Mouse (Mus musculus): ENCODE measurements around the gene Scarb1. TPM values are rescaled to one million over a fixed set of nuclear protein-coding genes. Genes with fewer than 3 reads are reported as not detected.

Gene Scarb1
- polyA plus RNA-seq, 1 experiment, result 76.0 TPM

GRCm38 (mm10) chr5:125306824-125307223 is 34.1 kb downstream of the Scarb1 start:
- TF ChIP-seq POLR2A (IDR thresholded peaks at IDR 0.05; ENCODE audit: low read depth, low read length) (no peak), CTCF (IDR thresholded peaks at IDR 0.05; ENCODE audit: extremely low read depth, insufficient read depth, insufficient read length, insufficient replicate concordance) (no peak)
- Histone ChIP-seq H3K4me1 (ENCODE audit: control insufficient read depth, insufficient read depth, insufficient read length) (peaks cover 2% of the 10 kb centered on the region; the same call in 1 of the 2 replicates), H3K27ac (ENCODE audit: insufficient read depth, low read length) (no peak overlapping the region), H3K27me3 (ENCODE audit: control insufficient read depth, insufficient read depth, low read length) (no peaks in the 10 kb centered on the region), H3K4me3 (ENCODE audit: extremely low read depth, insufficient read depth, insufficient read length) (no peak overlapping the region), H3K36me3 (ENCODE audit: control insufficient read depth, insufficient read depth, low read length) (no peaks in the 10 kb centered on the region)
- DNase-seq (ENCODE audit: low read depth in 1 of 2, low spot score in 2 of 2), result no peak
- WGBS, result 73% methylated on average over 13 of the region's 13 CpGs

GRCm38 (mm10) chr5:125306372-125306771 is 34.5 kb downstream of the Scarb1 start:
- 46% methylated on average over 7 of the region's 7 CpGs for WGBS
- Histone ChIP-seq H3K36me3 (ENCODE audit: control insufficient read depth, insufficient read depth, low read length) (no peaks in the 10 kb centered on the region), H3K4me1 (ENCODE audit: control insufficient read depth, insufficient read depth, insufficient read length) (peaks cover 2% of the 10 kb centered on the region; the same call in 1 of the 2 replicates), H3K4me3 (ENCODE audit: extremely low read depth, insufficient read depth, insufficient read length) (no peak overlapping the region), H3K27ac (ENCODE audit: insufficient read depth, low read length) (no peak overlapping the region), H3K27me3 (ENCODE audit: control insufficient read depth, insufficient read depth, low read length) (no peaks in the 10 kb centered on the region)
- no peak for DNase-seq (ENCODE audit: low read depth in 1 of 2, low spot score in 2 of 2)
- TF ChIP-seq CTCF (IDR thresholded peaks at IDR 0.05; ENCODE audit: extremely low read depth, insufficient read depth, insufficient read length, insufficient replicate concordance), result no peak
- TF ChIP-seq POLR2A (IDR thresholded peaks at IDR 0.05; ENCODE audit: low read depth, low read length), result no peak

- 87% methylated on average over 14 of the region's 14 CpGs for WGBS
These were observed 35.4 kb downstream of the Scarb1 start for GRCm38 (mm10) chr5:125305229-125306081.

GRCm38 (mm10) chr5:125304245-125304856 is 36.5 kb downstream of the Scarb1 start:
- H3K27ac ChIP-seq (ENCODE audit: insufficient read depth, low read length), result no peak overlapping the region
- no peaks in the 10 kb centered on the region for H3K27me3 ChIP-seq (ENCODE audit: control insufficient read depth, insufficient read depth, low read length)
- H3K36me3 ChIP-seq (ENCODE audit: control insufficient read depth, insufficient read depth, low read length), result peaks cover 8% of the 10 kb centered on the region
- H3K4me3 ChIP-seq (ENCODE audit: extremely low read depth, insufficient read depth, insufficient read length), result no peak overlapping the region
- peaks cover 2% of the 10 kb centered on the region; the same call in 1 of the 2 replicates for H3K4me1 ChIP-seq (ENCODE audit: control insufficient read depth, insufficient read depth, insufficient read length)
- no peak for DNase-seq (ENCODE audit: low read depth in 1 of 2, low spot score in 2 of 2)
- TF ChIP-seq CTCF (IDR thresholded peaks at IDR 0.05; ENCODE audit: extremely low read depth, insufficient read depth, insufficient read length, insufficient replicate concordance) (no peak), POLR2A (IDR thresholded peaks at IDR 0.05; ENCODE audit: low read depth, low read length) (no peak)
- WGBS, result 82% methylated on average over 18 of the region's 18 CpGs

More at GRCm38 (mm10) chr5:125305229-125306081, 35.4 kb downstream of the Scarb1 start:
- Histone ChIP-seq H3K4me1 (ENCODE audit: control insufficient read depth, insufficient read depth, insufficient read length) (peaks cover 2% of the 10 kb centered on the region; the same call in 1 of the 2 replicates), H3K27ac (ENCODE audit: insufficient read depth, low read length) (no peak overlapping the region), H3K4me3 (ENCODE audit: extremely low read depth, insufficient read depth, insufficient read length) (no peak overlapping the region), H3K36me3 (ENCODE audit: control insufficient read depth, insufficient read depth, low read length) (no peaks in the 10 kb centered on the region), H3K27me3 (ENCODE audit: control insufficient read depth, insufficient read depth, low read length) (no peaks in the 10 kb centered on the region)
- no peak for DNase-seq (ENCODE audit: low read depth in 1 of 2, low spot score in 2 of 2)
- no peak for TF ChIP-seq POLR2A (IDR thresholded peaks at IDR 0.05; ENCODE audit: low read depth, low read length)
- TF ChIP-seq CTCF (IDR thresholded peaks at IDR 0.05; ENCODE audit: extremely low read depth, insufficient read depth, insufficient read length, insufficient replicate concordance), result no peak

- no peak for DNase-seq (ENCODE audit: low read depth in 1 of 2, low spot score in 2 of 2)
- H3K4me3 ChIP-seq (ENCODE audit: extremely low read depth, insufficient read depth, insufficient read length), result no peak overlapping the region
- no peak overlapping the region for H3K27ac ChIP-seq (ENCODE audit: insufficient read depth, low read length)
- peaks cover 2% of the 10 kb centered on the region; the same call in 1 of the 2 replicates for H3K4me1 ChIP-seq (ENCODE audit: control insufficient read depth, insufficient read depth, insufficient read length)
- peaks cover 11% of the 10 kb centered on the region for H3K36me3 ChIP-seq (ENCODE audit: control insufficient read depth, insufficient read depth, low read length)
- 92% methylated on average over 6 of the region's 6 CpGs for WGBS
- H3K27me3 ChIP-seq (ENCODE audit: control insufficient read depth, insufficient read depth, low read length), result no peaks in the 10 kb centered on the region
- TF ChIP-seq CTCF (IDR thresholded peaks at IDR 0.05; ENCODE audit: extremely low read depth, insufficient read depth, insufficient read length, insufficient replicate concordance) (no peak), POLR2A (IDR thresholded peaks at IDR 0.05; ENCODE audit: low read depth, low read length) (no peak)
These were observed 37.8 kb downstream of the Scarb1 start for GRCm38 (mm10) chr5:125303055-125303454.

- Histone ChIP-seq H3K27me3 (ENCODE audit: control insufficient read depth, insufficient read depth, low read length) (no peaks in the 10 kb centered on the region), H3K4me3 (ENCODE audit: extremely low read depth, insufficient read depth, insufficient read length) (no peak overlapping the region), H3K36me3 (ENCODE audit: control insufficient read depth, insufficient read depth, low read length) (peaks cover 19% of the 10 kb centered on the region), H3K4me1 (ENCODE audit: control insufficient read depth, insufficient read depth, insufficient read length) (no peaks in the 10 kb centered on the region), H3K27ac (ENCODE audit: insufficient read depth, low read length) (no peak overlapping the region)
- DNase-seq (ENCODE audit: low read depth in 1 of 2, low spot score in 2 of 2), result no peak
- TF ChIP-seq POLR2A (IDR thresholded peaks at IDR 0.05; ENCODE audit: low read depth, low read length) (no peak), CTCF (IDR thresholded peaks at IDR 0.05; ENCODE audit: extremely low read depth, insufficient read depth, insufficient read length, insufficient replicate concordance) (no peak)
- WGBS, result 88% methylated on average over 9 of the region's 9 CpGs
These were observed 42.7 kb downstream of the Scarb1 start for GRCm38 (mm10) chr5:125298234-125298633.

All from spleen, adult 2 months (tissue).